Mouse (Mus musculus) layer of hippocampus, adult 11-12 months (tissue): ENCODE data around the gene Med4.
"Not testable (repeated sequence)": the region's sequence is repeated elsewhere in the genome, so short reads cannot be mapped to it uniquely, and the experiment has no call there.

Experiments used
- DNase-seq: peaks from one replicate; pipeline ENCODE4 v3.0.0; 2022; ENCODE audit warnings: low spot score

Med4 gene

DNA sequence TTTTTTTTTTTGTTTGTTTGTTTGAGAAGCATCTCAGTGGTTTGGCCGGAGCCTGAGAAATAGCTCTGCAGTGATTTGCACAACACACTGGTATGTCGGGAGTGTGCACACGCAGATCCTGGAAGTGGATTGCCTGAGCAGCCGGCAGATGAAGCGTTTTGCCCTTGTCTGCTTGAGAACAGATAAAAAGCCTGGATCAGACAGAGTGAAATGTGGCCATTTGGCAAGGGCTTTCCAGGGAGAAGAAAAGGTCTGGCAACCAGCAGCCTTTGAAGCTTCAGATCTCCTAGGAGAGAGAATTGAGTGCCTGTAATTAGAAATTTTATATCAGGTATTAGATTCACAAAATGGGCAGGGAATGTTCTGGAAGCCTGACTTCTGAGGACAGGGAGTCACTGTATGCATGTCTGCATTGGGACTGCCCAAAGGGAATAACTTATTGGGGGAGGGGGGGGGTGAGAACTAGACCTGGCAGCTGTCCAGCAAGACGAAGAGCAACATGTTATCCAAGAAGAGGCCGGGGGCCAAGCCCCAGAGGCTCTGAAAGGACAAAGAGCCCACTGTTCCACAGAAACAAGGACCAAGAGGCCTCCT is 7.1 kb upstream of the Med4 start:
- DNase-seq: no peak

- DNase-seq: no peak
These were observed 6.4 kb upstream of the Med4 start for GRCm38 (mm10) chr14:73503237-73503933.

DNA sequence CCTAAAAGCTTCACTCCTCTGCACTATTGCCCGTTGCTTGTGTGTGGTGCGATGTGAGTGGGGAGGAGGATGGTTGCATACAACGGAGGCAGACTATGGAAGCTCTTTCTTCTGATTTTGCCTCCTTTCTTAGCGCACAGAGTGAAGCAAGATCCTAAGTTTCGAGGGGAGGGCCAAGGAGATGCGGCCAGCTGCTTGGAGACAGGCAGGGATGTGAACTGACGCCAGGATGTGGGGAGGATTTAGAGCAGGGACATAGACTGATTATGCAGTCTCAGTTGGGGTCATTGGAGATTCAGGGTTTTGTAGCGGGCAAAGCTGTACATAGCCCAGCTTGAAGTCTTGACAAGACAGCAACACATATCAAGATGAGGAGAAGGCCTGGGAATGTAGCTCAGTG is 3.5 kb upstream of the Med4 start:
- DNase-seq: no peak

DNA sequence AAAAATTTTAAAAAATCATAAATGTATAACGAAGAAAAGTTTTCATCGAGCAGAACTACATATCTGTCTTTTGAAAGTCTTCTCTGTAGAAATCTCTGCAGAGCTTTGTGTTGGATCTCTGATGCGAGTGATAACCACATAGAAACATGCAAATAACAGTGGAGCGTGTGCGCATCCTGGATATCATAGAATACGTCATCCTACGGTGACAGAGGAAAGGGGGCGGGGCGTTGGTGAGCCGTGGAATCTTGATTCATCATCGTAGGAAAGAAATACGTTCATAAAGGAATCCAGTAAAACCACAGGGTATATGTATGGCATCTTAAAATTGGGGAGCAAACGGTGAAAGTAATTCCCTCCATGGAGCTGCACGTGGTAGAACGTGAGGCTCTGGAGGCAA is 2.6 kb upstream of the Med4 start:
- DNase-seq: no peak

GRCm38 (mm10) chr14:73507702-73508376 is 2.0 kb upstream of the Med4 start:
- DNase-seq: no peak

DNA sequence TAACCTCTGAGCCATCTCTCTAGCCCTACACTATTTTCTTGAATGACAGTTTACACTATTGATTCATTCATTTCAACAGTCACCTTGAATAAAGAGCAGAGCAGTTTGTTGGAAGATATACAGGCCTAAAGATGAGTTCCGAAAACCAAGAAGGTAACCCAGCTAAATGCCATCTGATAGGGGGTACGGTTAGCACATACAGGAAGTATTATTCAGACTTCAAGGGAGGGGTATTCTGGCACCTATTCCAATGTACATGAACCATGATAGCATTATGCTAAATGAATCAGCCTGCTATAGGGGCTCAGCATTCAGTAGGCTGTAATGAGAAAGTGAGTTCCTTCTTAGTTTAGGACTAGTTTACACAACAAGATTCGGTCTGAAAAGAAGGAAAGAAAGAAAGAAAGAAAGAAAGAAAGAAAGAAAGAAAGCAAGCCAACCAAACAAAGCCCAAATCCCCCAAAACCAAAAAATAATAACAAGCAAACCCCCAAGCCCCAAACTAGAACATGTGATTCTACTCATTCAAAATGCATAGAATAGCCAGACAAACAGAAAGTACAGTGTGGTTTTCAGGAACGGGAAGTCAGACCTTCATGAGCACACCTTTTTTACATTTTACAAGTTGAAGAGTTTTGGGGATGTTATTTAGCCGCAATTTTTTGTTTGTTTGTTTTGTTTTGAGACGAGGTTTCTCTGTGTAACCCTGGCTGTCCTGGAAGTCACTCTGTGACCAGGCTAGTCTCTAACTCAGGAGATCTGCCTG is 1.0 kb upstream of the Med4 start:
- no peak for DNase-seq

DNA sequence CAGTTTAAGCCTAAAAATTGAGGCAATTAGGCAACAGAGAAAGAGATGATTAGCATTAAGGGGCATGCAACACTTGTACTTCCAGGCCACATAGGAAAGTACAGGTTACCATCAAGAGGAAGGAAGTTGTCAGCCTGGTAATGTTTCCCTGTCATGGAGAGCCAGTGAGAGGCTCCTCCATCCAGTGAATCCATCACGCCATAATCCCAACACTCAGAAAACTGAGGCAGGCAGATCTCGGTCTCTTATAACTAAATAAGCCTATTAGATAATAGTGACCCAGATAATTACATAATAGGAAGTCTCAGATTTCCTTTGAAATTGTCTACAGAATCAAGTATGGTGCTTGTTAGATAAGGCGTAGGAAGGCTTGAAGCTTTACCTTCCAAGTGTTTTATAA is 14.3 kb downstream of the Med4 start:
- DNase-seq: no peak

DNA sequence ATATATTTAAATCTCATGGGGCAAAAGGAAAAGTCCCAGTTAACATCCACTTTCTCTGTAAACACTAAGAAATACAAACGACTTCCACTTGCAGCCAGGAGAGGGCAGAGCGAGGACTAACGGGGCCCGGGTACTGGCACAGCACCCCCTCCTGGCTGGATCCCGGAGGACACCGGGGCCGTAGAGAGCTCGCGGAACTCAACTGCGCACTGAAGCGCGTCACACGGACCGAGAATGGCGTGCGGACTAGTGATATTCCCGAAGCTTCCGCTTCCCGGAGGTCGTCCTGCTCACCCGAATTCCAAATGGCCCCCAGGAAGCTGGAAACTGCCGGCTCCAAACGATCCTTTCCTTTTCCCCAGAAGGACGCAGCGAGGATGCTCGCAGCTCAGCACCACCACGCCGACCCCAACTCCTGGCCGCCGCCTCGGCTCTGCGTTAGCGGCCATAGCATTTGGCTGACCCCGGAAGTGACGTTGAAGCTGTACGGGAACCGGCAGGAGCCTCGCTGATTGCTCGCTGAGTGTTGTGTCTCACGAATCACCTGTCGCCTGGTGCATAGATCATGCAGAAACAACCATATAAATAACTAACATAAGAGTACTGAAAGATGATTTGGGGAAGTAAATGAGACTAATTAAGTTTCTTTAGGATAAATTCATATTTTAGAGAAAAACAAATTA is 15.1 kb downstream of the Med4 start, which contains the start of gene Sucla2:
Sucla2 (plus strand) TSS at position 554 of the 683 bp plus-strand sequence.
- DNase-seq: peak; percentile 94

DNA sequence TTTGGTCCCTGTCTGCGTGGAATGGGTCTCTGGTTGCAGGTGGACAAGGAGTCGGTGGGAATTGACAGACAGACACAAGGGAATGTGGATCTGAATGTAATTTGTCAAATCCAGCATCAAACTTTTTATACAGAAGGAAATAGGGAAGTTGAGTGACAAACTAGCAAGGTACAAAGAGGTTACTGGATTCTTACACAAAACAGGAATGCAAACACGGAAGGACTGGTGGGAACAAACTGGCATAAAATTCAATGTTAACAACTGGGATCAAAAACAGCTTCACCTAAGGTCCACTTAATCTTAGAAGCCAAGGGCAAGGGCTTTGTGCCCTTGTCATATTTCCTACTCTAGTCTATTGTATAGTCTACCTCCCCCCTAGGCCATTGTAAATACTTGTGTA is 18.8 kb downstream of the Med4 start:
- DNase-seq: not testable (repeated sequence)

DNA sequence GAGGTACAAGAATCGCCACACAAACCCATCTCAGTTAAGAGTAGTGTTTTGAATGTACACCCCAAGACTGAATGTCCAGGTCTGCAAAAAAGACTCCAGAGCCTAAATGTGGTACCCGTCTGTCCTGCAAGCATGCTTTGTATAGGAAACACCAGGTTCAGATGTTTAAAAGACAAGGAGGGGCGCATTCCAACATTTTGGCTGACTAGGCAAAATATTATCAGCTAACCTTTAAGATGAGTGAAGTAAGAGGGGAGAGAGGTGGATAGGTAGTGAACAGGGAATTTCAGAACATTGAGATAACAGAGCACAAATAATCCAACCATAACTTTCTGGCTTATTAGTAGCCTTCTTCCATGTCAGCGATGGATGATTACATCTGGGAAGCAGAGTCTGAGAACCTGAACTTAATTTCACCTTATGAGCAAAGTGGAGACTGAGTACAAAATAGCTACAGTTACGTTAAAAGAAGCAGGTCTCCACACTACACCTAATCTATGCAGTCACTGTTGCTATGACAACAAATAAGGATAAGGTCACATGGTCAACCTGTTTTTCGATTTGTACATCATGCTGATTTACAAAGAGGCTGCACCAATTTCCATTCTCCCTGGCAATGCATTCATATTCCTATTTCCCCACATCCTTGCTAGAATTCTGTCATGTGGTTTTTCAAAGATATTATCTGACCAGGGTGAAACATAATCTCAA is 24.1 kb downstream of the Med4 start:
- no peak for DNase-seq

DNA sequence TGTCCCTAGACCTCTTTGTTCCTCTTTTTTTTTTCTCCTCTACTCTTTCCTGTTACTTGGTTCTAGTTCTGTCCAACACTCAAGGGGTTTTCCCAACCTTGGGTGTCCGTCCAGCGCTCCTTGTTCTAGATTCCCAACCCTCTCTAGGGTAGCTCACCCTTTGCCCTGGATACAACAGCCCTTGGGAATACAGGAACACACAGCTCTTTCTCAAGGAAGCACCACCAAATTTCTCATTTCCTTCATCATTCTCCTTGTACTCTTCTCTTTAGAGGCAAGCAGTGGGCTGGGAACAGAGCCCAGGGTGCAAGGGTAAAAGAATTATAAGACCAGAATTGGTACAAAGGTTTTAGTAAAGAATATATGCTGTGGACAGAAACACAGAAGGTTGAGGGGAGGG is 25.8 kb downstream of the Med4 start:
- DNase-seq: no peak

DNA sequence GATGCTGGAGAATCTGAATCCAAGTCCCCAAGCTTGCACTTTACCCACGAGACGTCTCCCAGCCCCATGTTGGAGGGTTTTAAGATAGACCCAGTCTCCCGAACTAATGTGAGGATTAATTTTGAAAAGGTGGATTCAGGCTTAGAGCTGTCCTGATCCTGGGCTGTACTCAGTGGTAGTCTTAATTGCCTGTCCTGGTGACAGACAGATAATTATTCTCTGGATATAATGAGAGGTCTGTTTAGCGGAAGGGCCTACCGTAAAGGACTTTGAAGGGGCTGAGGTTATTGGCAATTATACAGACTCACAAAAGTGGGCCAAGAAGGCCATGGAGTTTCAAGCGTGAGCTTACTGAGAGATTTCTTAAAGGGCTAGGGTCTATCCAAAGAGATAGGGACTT is 34.0 kb downstream of the Med4 start:
- DNase-seq: no peak

DNA sequence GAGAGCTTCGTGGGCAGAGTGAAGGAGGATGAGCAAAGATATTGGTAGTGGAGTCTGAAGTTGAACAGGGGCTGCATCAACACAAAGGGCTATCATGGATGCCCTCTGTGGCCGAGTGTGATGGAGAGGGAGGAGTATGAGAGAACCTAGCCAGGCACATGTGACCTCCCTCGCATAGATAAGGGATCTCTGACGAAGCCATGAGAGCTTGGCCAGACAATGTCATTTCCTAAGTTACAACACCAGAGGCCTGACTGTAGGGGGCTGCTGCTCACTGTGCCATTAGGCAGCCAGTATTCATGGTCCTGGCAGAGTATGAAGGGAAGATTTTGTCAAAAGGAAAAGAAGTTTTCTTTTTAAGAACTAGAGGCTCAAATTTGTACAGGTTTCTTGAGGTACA is 37.2 kb downstream of the Med4 start:
- no peak for DNase-seq

DNA sequence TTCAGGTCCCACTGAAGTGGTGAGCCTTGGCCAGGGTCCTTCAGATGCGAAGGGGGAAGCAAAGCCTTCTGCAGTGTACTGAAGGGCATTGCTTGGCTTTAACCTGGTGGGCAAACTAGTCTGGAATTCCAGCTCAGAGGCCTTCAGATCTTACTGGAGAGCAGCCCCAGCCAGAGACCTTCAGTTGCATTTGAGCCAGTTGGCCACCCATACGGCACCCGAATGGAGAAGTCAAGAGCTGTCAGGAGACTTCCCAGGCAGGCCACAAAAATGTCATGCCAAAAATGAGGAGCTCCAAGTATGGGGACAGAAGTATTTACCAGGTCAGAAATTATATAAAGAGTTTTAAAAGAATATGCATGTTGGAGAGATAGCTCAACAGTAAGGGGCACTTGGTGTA is 38.2 kb downstream of the Med4 start, which contains the start of gene Nudt15:
Nudt15 (minus strand) TSS at position 192 of the 400 bp plus-strand sequence.
- DNase-seq: no peak

- no peak for DNase-seq
These were observed 40.5 kb downstream of the Med4 start for GRCm38 (mm10) chr14:73550291-73550690.

DNA sequence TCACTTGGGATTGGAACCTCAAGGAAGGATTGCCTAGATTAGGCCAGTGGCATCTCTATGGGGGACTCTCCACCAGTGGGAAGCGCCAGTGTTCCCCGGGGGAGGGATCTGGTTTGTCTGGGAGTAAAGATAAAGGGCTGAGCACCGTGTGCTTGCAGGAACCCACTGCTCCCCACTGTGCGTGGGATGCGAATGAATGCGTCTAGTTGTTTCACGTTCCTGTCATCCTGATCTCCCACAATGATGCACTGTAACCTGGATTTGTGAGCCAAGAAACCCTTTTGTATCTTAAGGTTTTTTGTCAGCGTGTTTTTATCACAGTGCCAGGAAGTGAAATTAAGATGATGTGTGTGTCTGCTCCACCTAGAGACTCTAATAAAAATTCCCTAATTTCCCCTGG is 40.9 kb downstream of the Med4 start:
- DNase-seq: no peak

GRCm38 (mm10) chr14:73551164-73551563 is 41.3 kb downstream of the Med4 start:
- DNase-seq: no peak

- peak; percentile 92 for DNase-seq
These were observed 42.7 kb downstream of the Med4 start for GRCm38 (mm10) chr14:73552341-73553121.

GRCm38 (mm10) chr14:73553122-73553696 is 43.4 kb downstream of the Med4 start:
- no peak for DNase-seq
